Mouse (Mus musculus) heart, embryonic 11.5 days (tissue): ENCODE results near the gene Stk24. TPM values are rescaled to one million over a fixed set of nuclear protein-coding genes. Genes with fewer than 3 reads are reported as not detected.

Source experiments
- ATAC-seq: fragments of 200-750 bp; cut with Nextera tagmentation; replicated peaks from 2 replicates; pipeline ENCODE4 v1.8.0; 2017; ENCODE audit warnings: moderate library complexity; ENCODE audit not compliant: insufficient number of reproducible peaks, low FRiP score, low TSS enrichment
- H3K27ac ChIP-seq: fragments of 300-500 bp; sonication (generic); 2 replicates; pipeline ENCODE4 v1.5.1; 2014; ENCODE audit warnings: mild to moderate bottlenecking, low read depth, low read length
- H3K27me3 ChIP-seq: fragments of 300-500 bp; sonication (generic); 2 replicates; pipeline ENCODE4 v1.6.1; 2014; ENCODE audit warnings: mild to moderate bottlenecking, low read length, mixed read lengths; ENCODE audit not compliant: control insufficient read depth, insufficient read depth
- H3K36me3 ChIP-seq: fragments of 300-500 bp; sonication (generic); 2 replicates; pipeline ENCODE4 v1.6.1; 2014; ENCODE audit warnings: mild to moderate bottlenecking, low read length, moderate library complexity, mixed read lengths; ENCODE audit not compliant: control insufficient read depth, insufficient read depth
- H3K4me1 ChIP-seq: fragments of 300-500 bp; sonication (generic); 2 replicates; pipeline ENCODE4 v1.6.1; 2014; ENCODE audit warnings: low read length; ENCODE audit not compliant: control insufficient read depth, insufficient read depth
- H3K4me2 ChIP-seq: fragments of 300-500 bp; sonication (generic); 2 replicates; pipeline ENCODE4 v1.6.1; 2014; ENCODE audit warnings: mild to moderate bottlenecking, moderate library complexity
- H3K4me3 ChIP-seq: fragments of 300-500 bp; sonication (generic); 2 replicates; pipeline ENCODE4 v1.5.1; 2014; ENCODE audit warnings: low read depth, low read length
- H3K9ac ChIP-seq: fragments of 300-500 bp; sonication (generic); 2 replicates; pipeline ENCODE4 v1.6.1; 2014; ENCODE audit warnings: mild to moderate bottlenecking, low read depth, low read length, moderate library complexity
- H3K9me3 ChIP-seq: fragments of 300-500 bp; sonication (generic); replicated peaks from 2 replicates; pipeline ENCODE4 v1.6.1; 2016; ENCODE audit warnings: low read length; ENCODE audit not compliant: control insufficient read depth
- WGBS: fragments of 180-500 bp; shearing (Covaris S2); extraction: QIAGEN DNeasy Blood & Tissue Kit; methylation state at CpG from one replicate; pipeline ENCODE4 v1.1.7; 2014; ENCODE audit not compliant: insufficient replicate concordance; 5-methylcytosine and 5-hydroxymethylcytosine counted together
- polyA plus RNA-seq: library from polyadenylated mRNA; unstranded; fragments of >200 nt; fragmentation: Nextera tagmentation; extraction: Ambion mirVana; gene quantifications from 2 replicates; pipeline ENCODE4 v1.2.1, GENCODE M21; 2014

The Stk24 gene
- polyA plus RNA-seq, 1 experiment from 2014 or later: 37.7 TPM

GRCm38 (mm10) chr14:121339951-121340401, 39.8 kb downstream of the Stk24 start:
- Histone ChIP-seq H3K36me3 (0 out of 2 replicates have a peak, but pooled peaks cover 9% of the 10 kb centered on the region), H3K4me1 (peaks cover 54% of the 10 kb centered on the region), H3K9me3 (no peaks in the 10 kb centered on the region), H3K27ac (no peak overlapping the region), H3K4me2 (no peak overlapping the region), H3K27me3 (no peaks in the 10 kb centered on the region), H3K4me3 (no peak overlapping the region), H3K9ac (no peak overlapping the region)
- no peak for ATAC-seq
- 69% methylated on average over 8 of the region's 8 CpGs for WGBS

DNA sequence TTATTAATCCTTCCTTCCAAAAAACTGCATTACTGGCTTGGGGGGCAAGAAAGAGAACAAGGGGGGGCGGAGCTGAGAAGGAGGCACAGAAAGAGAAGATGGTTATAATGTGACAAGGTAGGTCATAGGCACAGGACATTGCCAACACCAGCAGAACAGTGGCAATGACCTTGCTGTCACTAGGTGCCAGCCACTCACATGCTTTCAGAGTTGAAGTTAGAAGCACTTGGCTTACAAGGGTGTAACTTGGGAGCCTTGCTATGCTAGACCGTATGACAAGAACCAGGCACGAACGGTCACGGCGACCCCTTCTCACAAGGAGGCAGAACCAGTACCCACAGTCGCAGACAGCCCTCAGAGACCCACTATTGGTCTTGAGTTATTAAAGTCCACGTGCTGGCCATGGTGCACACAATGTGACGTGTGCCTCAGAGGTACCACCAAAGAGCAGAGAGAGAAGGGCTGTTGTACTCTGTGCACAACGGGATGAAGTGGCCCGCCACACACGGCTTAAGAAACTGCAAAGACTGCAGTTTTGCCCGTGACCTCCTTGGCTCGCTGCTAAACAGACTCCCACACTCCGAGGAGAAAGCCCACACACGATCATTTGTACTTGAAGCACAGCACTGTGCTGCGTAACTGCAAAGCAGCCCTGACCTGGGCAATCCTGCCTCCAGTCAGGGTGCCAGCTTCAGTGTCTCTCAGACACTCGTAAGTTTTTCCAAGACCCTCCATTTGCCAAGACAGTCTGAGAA, 40.8 kb downstream of the Stk24 start:
- ATAC-seq: no peak
- Histone ChIP-seq H3K4me3 (no peak overlapping the region), H3K27me3 (no peaks in the 10 kb centered on the region), H3K9ac (no peak overlapping the region), H3K36me3 (0 out of 2 replicates have a peak, but pooled peaks cover 9% of the 10 kb centered on the region), H3K4me2 (no peak overlapping the region), H3K9me3 (no peaks in the 10 kb centered on the region), H3K4me1 (peaks cover 48% of the 10 kb centered on the region), H3K27ac (no peak overlapping the region)
- WGBS: 72% methylated on average over 18 of the region's 18 CpGs

- no peak overlapping the region for H3K27ac ChIP-seq
- no peaks in the 10 kb centered on the region for H3K27me3 ChIP-seq
- no peak overlapping the region for H3K4me3 ChIP-seq
- no peaks in the 10 kb centered on the region for H3K36me3 ChIP-seq
- ATAC-seq: no peak
- H3K9ac ChIP-seq: no peak overlapping the region
- H3K9me3 ChIP-seq: no peaks in the 10 kb centered on the region
- WGBS: 76% methylated on average over 3 of the region's 3 CpGs
- no peak overlapping the region for H3K4me2 ChIP-seq
- peaks cover 23% of the 10 kb centered on the region for H3K4me1 ChIP-seq
Observed at GRCm38 (mm10) chr14:121330090-121330408, 49.8 kb downstream of the Stk24 start.

DNA sequence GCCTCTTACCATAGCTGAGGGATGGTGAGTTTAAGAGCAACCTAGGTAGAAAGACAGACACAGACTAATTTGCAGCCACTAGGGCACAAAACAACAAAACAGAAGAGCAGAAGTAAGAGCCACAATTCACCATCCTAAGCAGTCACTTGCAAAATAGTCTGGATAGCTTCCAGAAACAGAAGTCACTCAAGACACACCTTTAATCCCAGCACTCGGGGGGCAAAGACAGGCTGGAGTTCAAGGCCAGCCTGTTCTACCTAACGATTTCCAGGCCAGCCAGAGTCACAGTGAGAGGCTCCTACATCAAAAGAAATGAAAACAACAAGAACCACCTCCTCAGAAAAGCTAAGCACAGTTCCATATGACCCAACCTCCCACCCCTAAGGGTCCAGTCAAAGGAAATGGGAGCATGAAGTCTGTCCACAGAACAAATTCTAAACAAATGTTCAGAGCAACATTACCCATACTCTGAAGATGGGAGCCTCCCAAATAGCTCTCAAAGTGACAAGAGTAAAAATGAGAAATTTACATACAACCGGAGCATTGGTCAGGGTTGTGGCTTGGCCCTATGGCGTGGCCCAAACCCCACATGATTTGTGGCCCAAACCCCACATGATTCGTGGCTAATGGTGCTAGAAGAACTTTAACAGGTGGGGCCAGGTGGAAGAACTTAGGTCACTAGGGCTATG, 50.3 kb downstream of the Stk24 start:
- Histone ChIP-seq H3K27ac (no peak overlapping the region), H3K4me3 (no peak overlapping the region), H3K4me2 (no peak overlapping the region), H3K9ac (no peak overlapping the region), H3K36me3 (no peaks in the 10 kb centered on the region), H3K27me3 (no peaks in the 10 kb centered on the region), H3K9me3 (no peaks in the 10 kb centered on the region), H3K4me1 (peaks cover 28% of the 10 kb centered on the region)
- WGBS: 72% methylated on average over 5 of the region's 5 CpGs
- no peak for ATAC-seq

DNA sequence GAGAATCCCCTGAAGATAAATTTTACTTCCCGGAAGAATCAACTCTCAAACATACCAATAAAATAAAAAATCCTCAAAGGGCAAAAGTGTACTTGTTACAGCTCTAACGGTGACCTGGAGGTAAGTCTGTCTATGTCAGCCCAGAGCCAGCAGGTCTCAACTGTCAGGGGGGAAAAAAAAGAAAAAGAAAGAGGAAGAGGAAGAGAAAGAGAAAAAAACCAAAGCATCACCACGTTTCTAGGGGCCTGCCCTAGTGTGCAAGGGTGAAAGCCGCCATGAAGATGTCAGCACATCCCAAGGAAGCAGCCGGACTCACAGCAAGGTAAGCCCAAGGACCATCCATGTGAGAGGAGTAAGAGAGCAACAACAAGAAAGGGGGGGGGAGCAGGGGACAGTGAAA, 50.9 kb downstream of the Stk24 start:
- no peak overlapping the region for H3K4me2 ChIP-seq
- ATAC-seq: no peak
- H3K27me3 ChIP-seq: no peaks in the 10 kb centered on the region
- peaks cover 34% of the 10 kb centered on the region for H3K4me1 ChIP-seq
- no peaks in the 10 kb centered on the region for H3K36me3 ChIP-seq
- WGBS: 85% methylated on average over 5 of the region's 5 CpGs
- H3K9ac ChIP-seq: no peak overlapping the region
- no peak overlapping the region for H3K27ac ChIP-seq
- no peak overlapping the region for H3K4me3 ChIP-seq
- H3K9me3 ChIP-seq: no peaks in the 10 kb centered on the region

DNA sequence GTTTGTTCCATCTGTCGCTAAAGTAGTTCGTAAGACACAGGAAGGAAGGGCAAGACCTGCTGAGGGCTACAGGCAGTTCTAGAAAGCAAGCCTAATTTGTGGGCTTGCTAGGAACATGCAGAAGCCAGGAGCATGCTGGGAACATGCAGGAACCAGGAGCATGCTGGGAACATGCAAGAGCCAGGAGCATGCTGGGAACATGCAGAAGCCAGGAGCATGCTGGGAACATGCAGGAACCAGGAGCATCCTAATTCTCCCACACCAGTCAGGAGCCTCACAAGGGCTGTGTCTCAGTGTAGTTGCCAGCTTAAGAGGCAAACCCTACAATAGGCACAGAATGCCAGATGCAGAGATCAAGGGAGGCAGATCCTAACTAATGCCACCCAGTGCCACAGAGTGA, 53.4 kb downstream of the Stk24 start:
- 93% methylated on average over 2 of the region's 2 CpGs for WGBS
- no peaks in the 10 kb centered on the region for H3K27me3 ChIP-seq
- peaks cover 55% of the 10 kb centered on the region for H3K4me1 ChIP-seq
- no peak for ATAC-seq
- no peak overlapping the region for H3K4me2 ChIP-seq
- H3K9ac ChIP-seq: no peak overlapping the region
- H3K27ac ChIP-seq: no peak overlapping the region
- H3K36me3 ChIP-seq: no peaks in the 10 kb centered on the region
- no peak overlapping the region for H3K4me3 ChIP-seq
- H3K9me3 ChIP-seq: no peaks in the 10 kb centered on the region

DNA sequence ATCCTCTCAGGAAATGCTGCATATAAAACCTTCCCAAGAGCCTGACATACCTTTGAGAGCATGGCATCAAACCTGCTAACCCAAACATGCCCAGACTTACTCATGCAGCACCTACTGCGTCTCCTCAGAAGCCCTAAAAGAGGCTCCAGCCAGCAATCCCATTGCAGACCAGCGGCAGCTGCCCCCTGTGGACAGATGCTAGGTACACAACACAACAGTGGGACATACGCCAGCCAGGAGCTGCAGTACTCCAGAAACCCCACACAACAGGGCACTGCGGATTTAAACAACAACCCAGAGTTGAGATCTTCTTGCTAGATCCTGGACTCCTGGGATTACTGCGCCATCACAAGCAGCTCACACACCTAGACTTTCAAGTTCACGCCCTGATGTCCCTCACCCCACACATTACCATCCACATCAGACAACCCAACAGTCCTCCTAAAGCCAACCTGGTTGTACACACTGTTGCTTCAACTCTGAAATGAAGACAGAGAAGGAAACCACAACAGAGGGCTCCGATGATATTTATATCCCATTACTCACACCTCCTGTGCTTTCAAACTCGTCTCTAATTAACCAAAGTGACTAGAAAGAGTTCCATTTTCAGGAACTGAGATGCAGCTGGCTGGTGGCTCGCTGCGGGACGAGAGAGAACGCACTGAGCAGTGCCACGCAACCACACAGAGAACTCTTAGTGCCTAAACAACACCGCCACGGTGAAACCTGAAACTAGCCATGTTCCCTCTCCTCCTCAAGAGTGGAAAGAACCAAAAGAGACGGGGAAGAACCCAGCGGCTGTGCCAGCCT, 55.1 kb downstream of the Stk24 start:
- no peak for ATAC-seq
- H3K36me3 ChIP-seq: no peaks in the 10 kb centered on the region
- no peak overlapping the region for H3K27ac ChIP-seq
- H3K27me3 ChIP-seq: no peaks in the 10 kb centered on the region
- H3K9me3 ChIP-seq: no peaks in the 10 kb centered on the region
- H3K4me3 ChIP-seq: no peak overlapping the region
- H3K4me1 ChIP-seq: peaks cover 53% of the 10 kb centered on the region
- H3K9ac ChIP-seq: no peak overlapping the region
- WGBS: 80% methylated on average over 17 of the region's 17 CpGs
- no peak overlapping the region for H3K4me2 ChIP-seq

GRCm38 (mm10) chr14:121322641-121323040, 57.2 kb downstream of the Stk24 start:
- no peak overlapping the region for H3K27ac ChIP-seq
- H3K4me1 ChIP-seq: peaks cover 56% of the 10 kb centered on the region
- ATAC-seq: no peak
- H3K4me2 ChIP-seq: no peak overlapping the region
- WGBS: 60% methylated on average over 7 of the region's 7 CpGs
- no peaks in the 10 kb centered on the region for H3K36me3 ChIP-seq
- H3K4me3 ChIP-seq: no peak overlapping the region
- H3K27me3 ChIP-seq: no peaks in the 10 kb centered on the region
- H3K9me3 ChIP-seq: 0 out of 2 replicates have a peak, but pooled peaks cover 2% of the 10 kb centered on the region
- no peak overlapping the region for H3K9ac ChIP-seq
